Mouse (Mus musculus) heart, embryonic 15.5 days (tissue): ENCODE data around the gene C1qc. TPM values are rescaled to one million over a fixed set of nuclear protein-coding genes. Genes with fewer than 3 reads are reported as not detected.

Experiments
- ATAC-seq: fragments of 200-750 bp; cut with Nextera tagmentation; replicated peaks from 2 replicates; pipeline ENCODE4 v1.8.0; 2017; ENCODE audit warnings: low read depth, moderate TSS enrichment; ENCODE audit not compliant: insufficient number of reproducible peaks, insufficient read depth, low FRiP score
- H3K27ac ChIP-seq: fragments of 300-500 bp; sonication (generic); 2 replicates; pipeline ENCODE4 v1.5.1; 2015; ENCODE audit warnings: mild to moderate bottlenecking, inconsistent platforms
- H3K27me3 ChIP-seq: fragments of 300-500 bp; sonication (generic); 2 replicates; pipeline ENCODE4 v1.6.1; 2015; ENCODE audit warnings: inconsistent platforms
- H3K36me3 ChIP-seq: fragments of 300-500 bp; sonication (generic); 2 replicates; pipeline ENCODE4 v1.6.1; 2015; ENCODE audit warnings: mild to moderate bottlenecking, inconsistent platforms
- H3K4me1 ChIP-seq: fragments of 300-500 bp; sonication (generic); replicated peaks from 2 replicates; pipeline ENCODE4 v1.6.1; 2015; ENCODE audit warnings: inconsistent platforms
- H3K4me2 ChIP-seq: fragments of 300-500 bp; sonication (generic); 2 replicates; pipeline ENCODE4 v1.6.1; 2015; ENCODE audit warnings: inconsistent platforms, mild to moderate bottlenecking, moderate library complexity
- H3K4me3 ChIP-seq: fragments of 300-500 bp; sonication (generic); 2 replicates; pipeline ENCODE4 v1.5.1; 2015; ENCODE audit warnings: mild to moderate bottlenecking, inconsistent platforms
- H3K9ac ChIP-seq: fragments of 300-500 bp; sonication (generic); 2 replicates; pipeline ENCODE4 v1.6.1; 2015; ENCODE audit warnings: mild to moderate bottlenecking, inconsistent platforms
- H3K9me3 ChIP-seq: fragments of 300-500 bp; sonication (generic); replicated peaks from 2 replicates; pipeline ENCODE4 v1.6.1; 2016; ENCODE audit warnings: inconsistent platforms
- WGBS: fragments of 180-500 bp; shearing (Covaris S2); methylation state at CpG from one replicate; pipeline ENCODE4 v1.1.7; 2015; ENCODE audit warnings: mixed read lengths; 5-methylcytosine and 5-hydroxymethylcytosine counted together
- polyA plus RNA-seq: library from polyadenylated mRNA; unstranded; fragments of >200 nt; fragmentation: Nextera tagmentation; extraction: Ambion mirVana; gene quantifications from 2 replicates; pipeline ENCODE4 v1.2.1, GENCODE M21; 2015

Gene C1qc
- polyA plus RNA-seq, 1 experiment from 2014 or later = 23.8 TPM

DNA sequence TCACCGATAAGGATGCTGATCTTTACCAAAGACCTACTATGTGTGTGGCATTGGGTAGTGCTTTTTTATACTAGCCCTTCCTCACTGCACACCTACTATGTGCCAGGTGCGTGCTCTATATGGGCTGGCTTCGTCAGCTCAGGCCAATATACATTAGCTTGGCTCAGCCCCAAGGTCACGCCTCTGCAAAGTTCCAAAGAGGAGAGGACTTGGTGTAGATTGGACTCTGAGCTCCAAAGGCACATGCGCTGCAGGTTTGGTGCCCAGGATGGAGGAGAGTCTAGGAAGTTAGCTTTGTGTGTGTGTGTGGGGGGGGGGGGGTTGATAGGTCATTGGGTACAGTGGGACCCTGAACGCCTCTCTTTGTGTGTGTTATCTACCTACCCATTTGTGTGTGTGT is 24.5 kb downstream of the C1qc start:
- ATAC-seq = no peak
- H3K36me3 ChIP-seq = no peaks in the 10 kb centered on the region
- peaks cover 46% of the 10 kb centered on the region for H3K27me3 ChIP-seq
- H3K4me3 ChIP-seq = no peak overlapping the region
- H3K9me3 ChIP-seq = no peaks in the 10 kb centered on the region
- no peak overlapping the region for H3K27ac ChIP-seq
- H3K4me2 ChIP-seq = no peak overlapping the region
- WGBS = 72% methylated on average over 6 of the region's 6 CpGs
- no peak overlapping the region for H3K9ac ChIP-seq
- no peaks in the 10 kb centered on the region for H3K4me1 ChIP-seq

DNA sequence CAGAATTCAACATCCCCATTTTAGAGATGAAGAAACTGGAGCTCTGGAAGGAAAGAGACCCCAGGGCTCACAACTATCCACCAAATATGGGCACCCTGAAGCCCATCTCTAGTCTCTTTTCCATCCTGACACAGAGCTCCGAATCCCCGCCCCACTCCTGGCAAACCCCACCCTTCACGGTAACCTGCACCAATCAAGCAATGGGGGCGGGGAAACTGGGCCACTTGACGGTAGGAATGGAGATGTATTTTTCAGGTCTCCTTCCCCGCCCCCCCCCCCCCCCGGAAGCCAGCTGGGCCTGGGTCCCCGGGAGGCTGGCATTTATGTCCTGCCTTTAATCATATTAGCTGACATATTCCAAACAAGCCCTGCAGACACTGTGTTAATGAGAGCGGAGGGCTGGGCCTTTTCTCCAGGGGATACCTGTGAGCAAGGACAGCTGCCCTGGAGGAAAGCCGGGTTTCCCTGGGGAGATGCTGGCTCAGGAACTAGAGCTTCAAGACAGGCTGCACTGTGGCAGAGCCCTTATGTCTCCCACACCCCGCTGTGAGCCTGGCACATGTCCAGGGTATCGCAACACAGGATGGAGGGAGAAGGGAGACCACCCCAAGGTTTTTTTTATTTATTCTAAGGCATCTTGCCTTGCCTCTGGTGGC is 25.0 kb downstream of the C1qc start:
- WGBS = 11% methylated on average over 10 of the region's 12 CpGs
- no peak for ATAC-seq
- Histone ChIP-seq H3K4me3 (no peak overlapping the region), H3K4me2 (no peak overlapping the region), H3K9me3 (no peaks in the 10 kb centered on the region), H3K27ac (no peak overlapping the region), H3K36me3 (no peaks in the 10 kb centered on the region), H3K4me1 (no peaks in the 10 kb centered on the region), H3K27me3 (peaks cover 51% of the 10 kb centered on the region), H3K9ac (no peak overlapping the region)

DNA sequence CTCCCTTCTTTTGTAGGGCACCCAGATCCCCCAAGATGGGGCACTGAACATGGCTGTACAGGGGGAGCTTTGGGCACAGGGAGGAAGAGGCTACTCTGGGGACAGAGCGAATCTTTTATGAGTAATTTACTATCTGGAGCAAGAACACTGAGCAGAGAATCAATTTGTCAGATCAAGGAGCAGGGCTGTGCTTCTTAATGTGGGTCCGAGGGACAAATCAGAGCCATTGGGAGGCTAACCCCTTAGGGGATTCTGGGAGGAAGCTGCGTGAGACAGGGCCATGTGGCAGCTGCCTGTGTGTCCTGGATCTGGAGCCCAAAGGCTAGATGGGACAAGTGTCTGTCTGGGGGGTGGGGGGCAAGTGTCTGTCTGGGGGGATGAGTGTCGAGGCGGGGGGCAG is 27.3 kb downstream of the C1qc start:
- Histone ChIP-seq H3K4me1 (peaks cover 4% of the 10 kb centered on the region; the same call in 1 of the 2 replicates), H3K36me3 (no peaks in the 10 kb centered on the region), H3K4me2 (no peak overlapping the region), H3K27me3 (peaks cover 71% of the 10 kb centered on the region), H3K4me3 (no peak overlapping the region), H3K9ac (no peak overlapping the region), H3K27ac (no peak overlapping the region), H3K9me3 (no peaks in the 10 kb centered on the region)
- 70% methylated on average over 5 of the region's 5 CpGs for WGBS
- ATAC-seq = no peak

DNA sequence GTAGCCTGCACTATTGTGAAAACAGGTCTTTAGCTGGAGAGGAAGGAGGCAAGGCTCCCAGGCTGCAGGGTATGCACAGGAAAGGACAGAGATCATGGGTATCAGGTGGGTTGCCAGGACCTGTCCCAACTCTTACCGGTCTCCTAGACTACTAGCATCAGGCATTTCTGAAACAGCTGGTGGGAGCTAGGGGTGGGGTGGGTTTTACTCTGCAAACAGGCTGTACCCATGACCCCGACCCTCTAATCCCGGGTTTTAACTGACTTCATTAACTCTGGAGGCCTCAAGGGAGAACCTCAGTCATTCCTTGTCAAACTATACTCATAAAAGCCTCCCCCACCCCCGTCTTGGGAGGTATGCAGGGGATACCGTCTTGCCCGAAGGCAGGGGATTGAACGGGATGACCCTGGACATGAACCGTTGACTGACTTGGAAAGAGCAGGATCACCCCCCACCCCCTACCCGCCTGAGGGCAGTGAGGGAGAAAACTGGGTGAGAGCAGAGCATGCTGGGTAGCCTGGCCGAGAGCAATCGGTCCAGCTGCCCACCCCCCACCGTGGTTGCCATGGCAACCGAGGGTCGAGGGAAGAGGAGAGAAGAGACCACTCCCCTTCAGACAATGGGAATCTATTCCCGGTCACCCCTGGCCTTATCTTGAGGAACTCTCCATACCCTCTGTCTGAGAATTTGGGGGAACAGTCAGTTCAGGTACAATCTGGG is 28.0 kb downstream of the C1qc start:
- peaks cover 4% of the 10 kb centered on the region; the same call in 1 of the 2 replicates for H3K4me1 ChIP-seq
- H3K27me3 ChIP-seq = peaks cover 72% of the 10 kb centered on the region
- no peaks in the 10 kb centered on the region for H3K36me3 ChIP-seq
- H3K9ac ChIP-seq = no peak overlapping the region
- H3K4me2 ChIP-seq = no peak overlapping the region
- H3K27ac ChIP-seq = no peak overlapping the region
- ATAC-seq = no peak
- no peak overlapping the region for H3K4me3 ChIP-seq
- no peaks in the 10 kb centered on the region for H3K9me3 ChIP-seq
- 21% methylated on average over 15 of the region's 15 CpGs for WGBS

DNA sequence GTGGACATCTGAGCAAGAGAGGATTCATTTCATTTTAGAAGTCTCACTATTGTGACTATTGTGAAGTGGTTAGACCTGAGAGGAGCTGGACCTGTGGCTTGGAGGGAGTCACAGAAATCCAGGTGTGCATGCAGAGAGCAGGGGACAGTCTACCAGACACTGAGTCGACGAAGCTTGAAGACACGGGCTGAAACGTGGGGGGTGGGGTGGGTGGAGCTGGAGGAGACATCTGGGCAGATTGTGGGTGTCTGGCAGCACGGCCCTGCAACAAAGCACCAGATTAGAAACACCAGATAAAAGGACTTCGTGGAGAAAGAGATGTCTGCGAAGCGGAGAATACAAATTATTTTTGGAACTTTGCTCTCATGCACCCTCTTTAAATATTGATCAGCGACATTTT is 29.3 kb downstream of the C1qc start:
- Histone ChIP-seq H3K4me1 (peaks cover 4% of the 10 kb centered on the region; the same call in 1 of the 2 replicates), H3K27ac (no peak overlapping the region), H3K36me3 (no peaks in the 10 kb centered on the region), H3K4me3 (no peak overlapping the region), H3K9me3 (no peaks in the 10 kb centered on the region), H3K4me2 (no peak overlapping the region), H3K9ac (no peak overlapping the region), H3K27me3 (peaks cover 74% of the 10 kb centered on the region)
- 23% methylated on average over 9 of the region's 9 CpGs for WGBS
- ATAC-seq = no peak

DNA sequence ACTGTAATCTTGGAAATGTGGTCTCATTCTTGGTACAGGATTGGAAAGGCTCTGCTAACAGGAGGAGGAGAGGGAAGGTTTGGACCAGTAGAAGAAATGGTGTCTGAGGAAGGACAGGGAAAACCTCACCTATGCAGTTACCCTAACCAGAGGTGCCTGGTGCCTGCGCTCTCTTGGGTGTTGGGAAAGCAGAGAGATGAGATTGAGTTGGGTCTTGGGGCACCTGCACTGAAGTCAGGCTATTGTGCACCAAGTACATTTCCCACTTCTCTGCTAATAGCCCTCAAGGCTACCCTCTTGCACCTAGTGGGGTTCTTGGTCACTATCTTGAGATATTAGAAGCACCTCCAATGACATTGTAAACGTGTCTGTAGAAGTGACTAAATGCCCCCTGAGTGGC is 30.5 kb downstream of the C1qc start:
- H3K4me2 ChIP-seq = no peak overlapping the region
- H3K27ac ChIP-seq = no peak overlapping the region
- H3K4me1 ChIP-seq = peaks cover 4% of the 10 kb centered on the region; the same call in 1 of the 2 replicates
- ATAC-seq = no peak
- H3K9me3 ChIP-seq = no peaks in the 10 kb centered on the region
- H3K9ac ChIP-seq = no peak overlapping the region
- H3K27me3 ChIP-seq = peaks cover 74% of the 10 kb centered on the region
- WGBS = 45% methylated on average over 2 of the region's 2 CpGs
- no peaks in the 10 kb centered on the region for H3K36me3 ChIP-seq
- no peak overlapping the region for H3K4me3 ChIP-seq

DNA sequence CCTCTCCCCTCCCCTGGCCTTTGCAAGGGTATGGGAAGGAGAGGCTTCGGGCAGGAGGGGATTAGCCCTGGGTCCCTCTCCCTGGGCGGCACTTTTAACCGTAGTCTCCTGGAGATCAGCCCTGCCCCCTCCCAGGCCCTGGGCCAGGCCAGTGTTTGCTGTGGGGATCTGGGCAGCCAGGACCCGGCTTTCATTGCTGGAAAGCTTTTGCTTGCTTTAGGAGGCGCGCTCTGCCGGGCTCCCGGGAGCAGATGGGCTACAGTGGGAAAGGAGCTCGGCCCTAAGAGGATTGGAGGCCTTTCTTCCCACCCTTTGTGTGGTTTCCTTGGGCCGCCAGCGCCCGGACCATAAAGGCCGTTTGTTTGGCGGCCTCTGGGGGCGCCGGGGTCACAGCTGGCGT is 31.1 kb downstream of the C1qc start:
- no peak for ATAC-seq
- Histone ChIP-seq H3K9ac (no peak overlapping the region), H3K36me3 (no peaks in the 10 kb centered on the region), H3K27ac (no peak overlapping the region), H3K4me1 (peaks cover 4% of the 10 kb centered on the region; the same call in 1 of the 2 replicates), H3K9me3 (no peaks in the 10 kb centered on the region), H3K4me2 (0 out of 2 replicates have a peak overlapping the region, but pooled peaks have one; percentile 13), H3K4me3 (no peak overlapping the region), H3K27me3 (peaks cover 74% of the 10 kb centered on the region)
- WGBS = 8% methylated on average over 17 of the region's 17 CpGs

DNA sequence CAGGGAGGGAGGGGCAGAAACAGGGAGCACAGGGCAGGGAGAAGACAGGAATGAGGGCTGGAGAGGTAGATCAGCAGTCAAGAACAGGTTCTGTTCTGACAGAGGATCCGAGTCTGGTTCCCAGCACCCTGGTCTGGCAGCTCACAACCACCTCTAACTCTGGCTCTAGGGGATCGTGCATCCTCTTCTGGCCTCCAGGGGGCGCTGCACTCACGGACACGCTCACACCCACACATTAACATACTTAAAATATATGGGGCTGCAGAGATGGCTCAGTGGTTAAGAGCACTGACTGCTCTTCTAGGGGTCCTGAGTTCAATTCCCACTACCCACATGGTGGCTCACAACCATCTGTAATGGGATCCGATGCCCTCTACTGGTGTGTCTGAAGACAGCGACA is 32.8 kb downstream of the C1qc start:
- ATAC-seq = no peak
- 78% methylated on average over 7 of the region's 7 CpGs for WGBS
- Histone ChIP-seq H3K4me2 (no peak overlapping the region), H3K4me1 (peaks cover 4% of the 10 kb centered on the region; the same call in 1 of the 2 replicates), H3K9ac (no peak overlapping the region), H3K27ac (no peak overlapping the region), H3K27me3 (peaks cover 67% of the 10 kb centered on the region), H3K9me3 (no peaks in the 10 kb centered on the region), H3K4me3 (no peak overlapping the region), H3K36me3 (no peaks in the 10 kb centered on the region)

DNA sequence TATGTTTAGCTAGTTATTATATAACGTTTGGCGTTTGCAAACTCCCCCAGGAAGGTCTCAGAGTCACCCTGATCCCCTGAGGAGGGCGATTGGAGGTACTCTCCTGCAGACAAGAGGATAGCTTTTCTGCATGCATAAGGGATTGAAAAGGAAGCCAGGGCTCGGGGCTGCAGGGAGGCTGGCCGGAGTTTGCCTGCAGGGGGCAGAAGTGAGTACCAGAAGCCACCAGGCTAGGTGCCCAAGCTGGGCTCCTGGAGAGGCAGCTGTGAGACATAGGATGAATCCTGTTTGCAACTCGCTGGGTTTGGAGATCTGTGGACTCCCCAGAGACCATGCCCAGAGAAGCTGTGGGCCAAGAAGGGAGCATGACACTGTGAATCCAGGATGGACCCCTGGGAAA is 37.8 kb downstream of the C1qc start:
- WGBS = 28% methylated on average over 6 of the region's 6 CpGs
- Histone ChIP-seq H3K9ac (no peak overlapping the region), H3K27me3 (peaks cover 27% of the 10 kb centered on the region), H3K4me3 (no peak overlapping the region), H3K9me3 (no peaks in the 10 kb centered on the region), H3K36me3 (no peaks in the 10 kb centered on the region), H3K27ac (no peak overlapping the region), H3K4me2 (no peak overlapping the region), H3K4me1 (no peaks in the 10 kb centered on the region)
- no peak for ATAC-seq

DNA sequence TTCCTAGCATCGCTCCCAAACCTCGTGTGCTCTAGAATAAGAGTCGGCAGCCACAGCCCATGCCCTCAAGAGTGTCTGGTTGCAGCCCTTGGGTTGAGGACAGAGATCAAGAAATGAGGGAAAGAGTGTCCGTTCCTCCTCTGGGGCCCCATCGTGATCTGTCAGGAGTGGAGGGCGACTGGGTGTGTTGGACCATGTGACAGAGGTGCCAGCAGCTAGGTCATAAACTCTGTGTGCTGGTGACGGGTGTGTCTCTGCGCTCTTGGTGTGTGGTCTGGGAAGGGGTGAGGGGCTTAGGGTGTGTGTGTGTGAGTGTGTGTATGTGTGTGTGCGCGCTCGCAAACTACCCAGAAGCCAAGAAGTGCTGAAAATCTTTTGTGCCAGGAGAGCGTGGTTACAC is 39.9 kb downstream of the C1qc start:
- Histone ChIP-seq H3K9me3 (no peaks in the 10 kb centered on the region), H3K4me1 (no peaks in the 10 kb centered on the region), H3K9ac (no peak overlapping the region), H3K4me3 (no peak overlapping the region), H3K36me3 (no peaks in the 10 kb centered on the region), H3K27me3 (peaks cover 19% of the 10 kb centered on the region), H3K27ac (no peak overlapping the region), H3K4me2 (no peak overlapping the region)
- no peak for ATAC-seq
- 78% methylated on average over 12 of the region's 12 CpGs for WGBS

DNA sequence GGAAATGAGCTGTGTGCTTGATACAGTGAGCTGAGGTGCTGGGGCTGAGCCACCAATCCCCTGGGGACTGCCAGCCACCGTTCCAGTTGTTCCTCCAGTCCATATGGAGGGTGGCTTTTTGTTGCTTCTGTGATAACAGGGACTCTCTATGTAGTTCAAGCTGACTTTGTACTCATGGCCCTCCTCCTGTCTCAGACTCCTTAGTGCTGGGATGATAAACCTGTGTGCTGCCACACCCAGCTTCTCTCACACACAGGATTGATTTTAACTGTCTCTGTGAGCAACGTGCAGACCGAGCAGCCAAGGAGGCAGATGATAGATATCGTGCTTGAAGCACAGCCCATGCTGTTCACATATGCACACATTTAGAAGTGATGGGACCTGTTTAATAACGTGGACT is 40.7 kb downstream of the C1qc start:
- no peak overlapping the region for H3K4me2 ChIP-seq
- H3K9ac ChIP-seq = no peak overlapping the region
- no peak overlapping the region for H3K27ac ChIP-seq
- H3K4me1 ChIP-seq = no peaks in the 10 kb centered on the region
- 56% methylated on average over 5 of the region's 5 CpGs for WGBS
- no peaks in the 10 kb centered on the region for H3K9me3 ChIP-seq
- no peak for ATAC-seq
- H3K4me3 ChIP-seq = no peak overlapping the region
- H3K27me3 ChIP-seq = peaks cover 27% of the 10 kb centered on the region
- no peaks in the 10 kb centered on the region for H3K36me3 ChIP-seq

DNA sequence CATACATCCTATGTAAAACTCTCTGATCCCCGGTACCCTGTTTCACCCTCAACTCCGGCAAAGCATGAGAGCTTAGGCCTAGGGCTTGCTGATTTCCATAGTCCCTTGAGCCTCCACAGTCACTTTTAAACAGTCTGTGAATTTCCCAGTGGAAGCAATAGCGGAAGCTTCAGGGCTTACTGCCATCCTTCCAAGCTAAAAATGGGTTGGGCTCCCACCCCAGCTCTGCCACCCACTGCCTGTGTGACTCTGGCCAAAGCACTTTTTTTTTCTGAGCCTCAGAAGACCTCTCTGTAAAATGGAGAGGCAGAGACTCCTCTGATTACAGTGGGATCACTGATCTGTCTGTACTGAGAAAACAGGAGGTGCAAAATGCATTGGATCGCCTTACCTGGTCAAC is 44.3 kb downstream of the C1qc start:
- Histone ChIP-seq H3K4me1 (no peaks in the 10 kb centered on the region), H3K27ac (no peak overlapping the region), H3K4me2 (no peak overlapping the region), H3K4me3 (no peak overlapping the region), H3K36me3 (no peaks in the 10 kb centered on the region), H3K9ac (no peak overlapping the region), H3K9me3 (no peaks in the 10 kb centered on the region), H3K27me3 (peaks cover 38% of the 10 kb centered on the region)
- WGBS = 56% methylated on average over 4 of the region's 4 CpGs
- ATAC-seq = no peak
